Mouse (Mus musculus): ENCODE results near the gene Gm973. TPM values are rescaled to one million over a fixed set of nuclear protein-coding genes. Genes with fewer than 3 reads are reported as not detected.

Gm973 gene
- total and polyA plus RNA-seq, 3 experiments = 2.3 to 14.9 (median 7.6) TPM

DNA sequence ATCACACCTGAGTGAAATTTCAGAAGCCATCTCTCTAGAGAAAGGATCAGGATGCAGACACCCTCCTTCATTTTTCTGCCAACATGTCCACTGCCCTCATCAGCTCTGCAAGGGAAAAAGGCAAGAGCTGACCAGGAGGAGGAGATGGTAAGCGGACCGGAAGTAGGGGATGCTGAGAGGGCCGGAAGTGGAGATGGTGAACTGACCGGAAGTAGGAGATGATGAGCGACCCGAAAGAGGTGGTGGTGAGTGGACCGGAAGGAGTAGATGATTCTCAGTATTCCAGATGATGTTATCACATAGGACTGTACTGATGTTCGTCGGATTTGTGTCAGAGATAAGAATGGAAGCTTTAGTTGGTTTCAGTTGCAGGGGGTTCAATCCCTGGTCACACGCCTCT, 103.1 kb downstream of the Gm973 start:
- dilution Hi-C loops (cut with MboI; ENCODE audit: extremely low pct_ligation_motif_present, extremely low pct_unique_long_range_greater_than_20kb, low sequenced_read_pairs) (no loop called here), in situ Hi-C loops (cut with MboI; ENCODE audit: low pct_ligation_motif_present, low pct_unique_long_range_greater_than_20kb, low sequenced_read_pairs) (loop anchor here (25.0 kb wide), 1 partner anchor 307 kb away; no protein-coding TSS in a partner anchor)

DNA sequence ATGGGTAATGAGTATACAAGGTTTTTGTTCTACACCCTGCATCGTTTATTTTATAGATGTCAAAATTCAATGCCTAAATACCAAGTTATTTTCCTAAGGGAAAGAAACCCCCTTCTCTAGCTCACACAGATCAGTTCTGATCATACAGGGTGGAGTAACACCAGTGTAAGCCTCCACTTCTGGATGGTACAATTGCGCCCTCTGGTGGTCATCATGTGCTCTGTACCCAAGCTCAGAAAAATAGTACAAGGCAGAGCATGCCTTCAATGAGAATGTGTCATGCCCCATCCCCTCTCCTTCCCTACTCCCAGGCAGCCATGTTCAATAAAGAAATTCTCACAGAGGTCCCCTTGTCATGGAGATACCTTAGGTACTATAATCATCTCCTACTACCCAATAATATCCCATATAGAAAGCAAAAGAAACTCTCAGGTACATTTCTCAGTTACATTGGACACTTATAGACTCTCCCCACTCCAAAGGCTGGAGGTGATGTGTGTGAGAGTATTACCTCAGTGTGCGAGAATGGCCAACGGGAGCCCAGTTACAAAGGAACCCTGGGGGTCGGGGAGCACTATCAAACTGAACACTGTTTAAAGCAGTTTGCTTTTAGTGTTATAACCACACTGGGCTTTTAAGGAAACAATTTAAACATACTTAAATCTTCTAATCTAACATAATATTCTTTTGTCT, 107.4 kb downstream of the Gm973 start:
- dilution Hi-C loops (cut with MboI; ENCODE audit: extremely low pct_ligation_motif_present, extremely low pct_unique_long_range_greater_than_20kb, low sequenced_read_pairs) (no loop called here), in situ Hi-C loops (cut with MboI; ENCODE audit: low pct_ligation_motif_present, low pct_unique_long_range_greater_than_20kb, low sequenced_read_pairs) (loop anchor here (10.0 to 25.0 kb wide), 2 partner anchors 311 to 379 kb away; no protein-coding TSS in a partner anchor)
- Histone ChIP-seq H3K79me2 (replicated peaks; ENCODE audit: control insufficient read depth, extremely low read depth, insufficient read depth, poor library complexity, severe bottlenecking) (no peaks in the 10 kb centered on the region), H3K9ac (ENCODE audit: insufficient read depth, low read depth) (no peak overlapping the region), H3K4me3 (replicated peaks in 1 of 3; ENCODE audit: low read depth in 2 of 3, low read length in 2 of 3, poor library complexity in 1 of 3) (no peak overlapping the region), H3K27ac (ENCODE audit: insufficient read depth, low read depth) (no peak overlapping the region), H3K27me3 (replicated peaks) (no peaks in the 10 kb centered on the region), H3K36me3 (replicated peaks in 1 of 2; ENCODE audit: control insufficient read depth in 1 of 2, insufficient read depth in 1 of 2, low read length in 1 of 2) (peaks cover 3 to 7% of the 10 kb centered on the region in 2 experiments), H3K4me2 (ENCODE audit: insufficient read depth, low read depth, poor library complexity, severe bottlenecking) (no peak overlapping the region), H3K9me3 (replicated peaks; ENCODE audit: low read length) (no peaks in the 10 kb centered on the region), H3K4me1 (ENCODE audit: control insufficient read depth in 1 of 2, insufficient read depth in 2 of 2) (no peaks in the 10 kb centered on the region)
- peak; percentile 89 for DNase-seq (ENCODE audit: extremely low read depth)
- TF ChIP-seq ZNF384 (IDR thresholded peaks at IDR 0.05; ENCODE audit: low read depth, low read length) = no peak
- peak; percentile 97 for TF ChIP-seq RAD21 (IDR thresholded peaks at IDR 0.05; ENCODE audit: low read depth, low read length)
- TF ChIP-seq MYC (IDR thresholded peaks at IDR 0.05; ENCODE audit: low read depth, low read length) = peak; percentile 61; the same call in 1 of the 2 replicates
- TF ChIP-seq SMC3 (IDR thresholded peaks at IDR 0.05; ENCODE audit: low read depth, low read length) = peak; percentile 97
- 0 out of 2 replicates have a peak, but pooled peaks have one; percentile 38 for TF ChIP-seq MAX (IDR thresholded peaks at IDR 0.05; ENCODE audit: low read length)
- no peak for TF ChIP-seq ZMIZ1 (IDR thresholded peaks at IDR 0.05; ENCODE audit: low read depth, low read length)
- no peak for TF ChIP-seq SIN3A (IDR thresholded peaks at IDR 0.05; ENCODE audit: low read length)
- peak; percentile 96 to 97 for TF ChIP-seq CTCF (conservative IDR thresholded peaks at IDR 0.05 in 1 of 2, IDR thresholded peaks at IDR 0.05 in 1 of 2; ENCODE audit: low read depth in 2 of 2, low read length in 2 of 2)
- TF ChIP-seq ZC3H11A (IDR thresholded peaks at IDR 0.05; ENCODE audit: low read depth, low read length) = peak; percentile 83

More for the DNA sequence above, 103.1 kb downstream of the Gm973 start:
- H3K9me3 ChIP-seq (replicated peaks; ENCODE audit: low read length) = no peaks in the 10 kb centered on the region
- H3K27ac ChIP-seq (ENCODE audit: insufficient read depth, low read depth) = no peak overlapping the region
- DNase-seq (ENCODE audit: extremely low read depth) = no peak
- peaks cover 5 to 15% of the 10 kb centered on the region in 2 experiments; a peak in 3 of 4 replicates for H3K4me1 ChIP-seq (ENCODE audit: control insufficient read depth in 1 of 2, insufficient read depth in 2 of 2)
- H3K4me3 ChIP-seq (replicated peaks in 1 of 3; ENCODE audit: low read depth in 2 of 3, low read length in 2 of 3, poor library complexity in 1 of 3) = no peak overlapping the region
- TF ChIP-seq USF1 (IDR thresholded peaks at IDR 0.05; ENCODE audit: low read depth, low read length) (no peak), TCF12 (IDR thresholded peaks at IDR 0.05; ENCODE audit: low read depth, low read length) (no peak)
- H3K36me3 ChIP-seq (replicated peaks in 1 of 2; ENCODE audit: control insufficient read depth in 1 of 2, insufficient read depth in 1 of 2, low read length in 1 of 2) = peaks cover 0 to 5% of the 10 kb centered on the region in 2 experiments
- H3K4me2 ChIP-seq (ENCODE audit: insufficient read depth, low read depth, poor library complexity, severe bottlenecking) = no peak overlapping the region
- H3K79me2 ChIP-seq (replicated peaks; ENCODE audit: control insufficient read depth, extremely low read depth, insufficient read depth, poor library complexity, severe bottlenecking) = no peaks in the 10 kb centered on the region
- no peaks in the 10 kb centered on the region for H3K27me3 ChIP-seq (replicated peaks)
- H3K9ac ChIP-seq (ENCODE audit: insufficient read depth, low read depth) = no peak overlapping the region

DNA sequence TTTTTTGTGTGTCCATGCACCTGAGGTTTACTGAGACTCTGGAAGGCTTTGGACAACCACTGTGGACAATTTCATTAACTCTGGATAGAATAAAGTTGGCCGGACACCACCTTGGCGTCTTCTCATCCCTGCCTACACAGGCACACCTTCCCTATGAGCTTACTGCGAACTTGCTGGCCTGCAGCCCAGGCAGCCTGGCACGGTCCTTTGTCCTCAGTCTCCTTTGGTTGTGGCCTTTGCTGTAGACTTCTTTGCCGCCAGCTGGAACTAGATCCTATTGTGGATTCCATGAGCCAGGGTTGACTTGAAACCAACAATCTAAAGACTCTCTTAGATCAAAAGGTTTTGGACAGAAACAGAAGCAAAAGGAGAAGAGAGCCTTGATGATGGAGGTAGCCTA, 109.3 kb downstream of the Gm973 start:
- no peak overlapping the region for H3K9ac ChIP-seq (ENCODE audit: insufficient read depth, low read depth)
- TF ChIP-seq KAT2A (IDR thresholded peaks at IDR 0.05; ENCODE audit: insufficient replicate concordance, low read length) (no peak), ETS1 (conservative IDR thresholded peaks at IDR 0.05; ENCODE audit: low read depth, low read length) (no peak), MEF2A (IDR thresholded peaks at IDR 0.05; ENCODE audit: borderline replicate concordance, low read depth, low read length) (no peak), USF1 (IDR thresholded peaks at IDR 0.05; ENCODE audit: low read depth, low read length) (no peak), USF2 (conservative IDR thresholded peaks at IDR 0.05; ENCODE audit: low read depth, low read length) (no peak), POLR2A (IDR thresholded peaks at IDR 0.05; ENCODE audit: low read depth, low read length) (no peak), MAX (IDR thresholded peaks at IDR 0.05; ENCODE audit: low read length) (no peak), MXI1 (IDR thresholded peaks at IDR 0.05; ENCODE audit: low read depth, low read length) (no peak), CHD1 (IDR thresholded peaks at IDR 0.05; ENCODE audit: low read depth, low read length) (no peak), BHLHE40 (IDR thresholded peaks at IDR 0.05; ENCODE audit: low read depth, low read length) (no peak), CTCF (conservative IDR thresholded peaks at IDR 0.05 in 1 of 2, IDR thresholded peaks at IDR 0.05 in 1 of 2; ENCODE audit: low read depth in 2 of 2, low read length in 2 of 2) (no peak), UBTF (IDR thresholded peaks at IDR 0.05; ENCODE audit: low read depth, low read length) (no peak), NRF1 (IDR thresholded peaks at IDR 0.05; ENCODE audit: low read depth, low read length) (no peak)
- H3K27me3 ChIP-seq (replicated peaks) = no peaks in the 10 kb centered on the region
- DNase-seq (ENCODE audit: extremely low read depth) = no peak
- dilution Hi-C loops (cut with MboI; ENCODE audit: extremely low pct_ligation_motif_present, extremely low pct_unique_long_range_greater_than_20kb, low sequenced_read_pairs) (no loop called here), in situ Hi-C loops (cut with MboI; ENCODE audit: low pct_ligation_motif_present, low pct_unique_long_range_greater_than_20kb, low sequenced_read_pairs) (loop anchor here (10.0 kb wide), 1 partner anchor 381 kb away; no protein-coding TSS in a partner anchor)
- no peaks in the 10 kb centered on the region for H3K9me3 ChIP-seq (replicated peaks; ENCODE audit: low read length)
- H3K36me3 ChIP-seq (replicated peaks in 1 of 2; ENCODE audit: control insufficient read depth in 1 of 2, insufficient read depth in 1 of 2, low read length in 1 of 2) = peaks cover 3 to 9% of the 10 kb centered on the region in 2 experiments
- no peak overlapping the region for H3K4me3 ChIP-seq (replicated peaks in 1 of 3; ENCODE audit: low read depth in 2 of 3, low read length in 2 of 3, poor library complexity in 1 of 3)
- no peak overlapping the region for H3K4me2 ChIP-seq (ENCODE audit: insufficient read depth, low read depth, poor library complexity, severe bottlenecking)
- no peak overlapping the region for H3K27ac ChIP-seq (ENCODE audit: insufficient read depth, low read depth)
- H3K4me1 ChIP-seq (ENCODE audit: control insufficient read depth in 1 of 2, insufficient read depth in 2 of 2) = no peaks in the 10 kb centered on the region
- no peaks in the 10 kb centered on the region for H3K79me2 ChIP-seq (replicated peaks; ENCODE audit: control insufficient read depth, extremely low read depth, insufficient read depth, poor library complexity, severe bottlenecking)

Data from CH12.LX (cell line).